Mouse (Mus musculus) thymus, adult 2 months (tissue): Measurements from ENCODE around the gene Rplp2.

ENCODE experiments used
- CTCF ChIP-seq: fragments of 200-500 bp; IDR thresholded peaks from 2 replicates; pipeline ENCODE4 v1.5.1; 2012; ENCODE audit warnings: mild to moderate bottlenecking, control low read depth, low read length, moderate library complexity, borderline replicate concordance; ENCODE audit not compliant: control insufficient read depth, poor library complexity, insufficient read depth; ENCODE audit errors: extremely low read depth
- POLR2A ChIP-seq: fragments of 200-500 bp; IDR thresholded peaks from 2 replicates; pipeline ENCODE4 v1.6.1; 2012; ENCODE audit warnings: mild to moderate bottlenecking, low read length, control low read depth, moderate library complexity; ENCODE audit not compliant: control insufficient read depth, poor library complexity, insufficient read depth; ENCODE audit errors: extremely low read depth

- no peak for TF ChIP-seq POLR2A
- peak; percentile 75; the same call in 1 of the 2 replicates for TF ChIP-seq CTCF
These were observed 11.0 kb downstream of the Rplp2 start for GRCm38 (mm10) chr7:141457986-141458660.
